Mouse (Mus musculus) kidney, postnatal 25 days (tissue): ENCODE data around the gene Gm49721.
"Not testable (repeated sequence)": the region's sequence is repeated elsewhere in the genome, so short reads cannot be mapped to it uniquely, and the experiment has no call there.

ENCODE experiments used
- DNase-seq, 2 experiments: peaks; one replicate each; pipeline ENCODE4 v3.0.0; 2021; ENCODE audit warnings: mixed read lengths in 2 of 2

Gene Gm49721

DNA sequence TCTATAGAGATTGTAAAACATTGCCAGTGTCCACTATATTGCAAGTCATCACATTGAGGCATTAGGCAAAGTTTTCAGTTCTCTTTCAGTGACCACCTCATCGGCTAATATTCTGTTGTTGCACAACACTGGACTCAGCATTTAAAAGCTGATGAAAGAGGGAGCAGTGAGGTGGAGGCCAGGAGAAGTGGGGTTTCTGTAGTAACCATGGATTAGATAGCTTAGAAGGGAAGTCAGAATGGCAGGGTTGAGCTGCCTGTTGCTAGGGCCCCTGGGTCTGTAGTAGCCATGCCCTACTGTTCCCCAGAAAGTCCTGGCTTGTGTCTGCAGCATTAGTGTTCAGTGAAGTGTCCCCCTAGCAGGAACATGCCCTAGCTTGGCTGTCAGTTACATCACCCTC lies 7.4 kb downstream of the Gm49721 start:
- not testable (repeated sequence) for DNase-seq

DNA sequence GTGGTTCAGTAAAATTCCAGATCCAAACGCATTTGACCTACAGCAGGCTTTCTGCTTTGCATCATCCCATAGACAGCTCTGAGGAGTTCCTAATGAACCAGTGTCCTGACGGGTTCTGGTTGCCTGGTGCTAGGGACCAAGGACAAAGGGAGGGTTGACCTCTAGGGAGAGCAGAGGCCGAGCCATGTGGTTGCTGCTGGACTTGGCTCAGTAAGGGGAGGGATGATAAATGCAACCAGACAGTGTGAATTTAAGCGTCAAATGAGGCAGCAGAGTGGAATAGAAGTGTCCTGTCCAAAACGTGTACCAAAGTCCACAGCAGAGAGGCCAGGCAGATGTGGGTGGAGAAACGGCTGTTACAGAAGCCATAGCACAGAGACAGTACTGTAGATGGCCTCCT lies 16.8 kb downstream of the Gm49721 start:
- DNase-seq, result not testable (repeated sequence)

DNA sequence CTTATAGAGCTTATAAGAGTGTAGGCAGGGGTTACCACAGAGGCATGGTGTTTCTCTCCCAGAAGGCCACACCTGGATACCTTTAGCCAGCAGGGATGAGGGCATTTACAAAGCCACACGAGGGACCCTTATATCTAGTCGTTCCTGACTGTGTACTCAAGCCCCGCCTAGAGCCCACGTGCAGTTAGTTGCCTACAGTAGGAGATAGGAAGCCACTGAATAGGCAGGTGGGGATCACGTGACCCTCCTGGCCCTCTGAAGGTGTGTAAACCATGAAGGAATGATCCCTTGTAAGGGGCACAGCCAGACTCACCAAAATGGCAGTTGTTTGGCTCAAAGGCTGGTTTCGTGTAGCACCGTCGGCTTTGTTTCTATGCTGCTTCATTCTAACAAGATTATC lies 18.1 kb downstream of the Gm49721 start:
- DNase-seq, result not testable (repeated sequence)

DNA sequence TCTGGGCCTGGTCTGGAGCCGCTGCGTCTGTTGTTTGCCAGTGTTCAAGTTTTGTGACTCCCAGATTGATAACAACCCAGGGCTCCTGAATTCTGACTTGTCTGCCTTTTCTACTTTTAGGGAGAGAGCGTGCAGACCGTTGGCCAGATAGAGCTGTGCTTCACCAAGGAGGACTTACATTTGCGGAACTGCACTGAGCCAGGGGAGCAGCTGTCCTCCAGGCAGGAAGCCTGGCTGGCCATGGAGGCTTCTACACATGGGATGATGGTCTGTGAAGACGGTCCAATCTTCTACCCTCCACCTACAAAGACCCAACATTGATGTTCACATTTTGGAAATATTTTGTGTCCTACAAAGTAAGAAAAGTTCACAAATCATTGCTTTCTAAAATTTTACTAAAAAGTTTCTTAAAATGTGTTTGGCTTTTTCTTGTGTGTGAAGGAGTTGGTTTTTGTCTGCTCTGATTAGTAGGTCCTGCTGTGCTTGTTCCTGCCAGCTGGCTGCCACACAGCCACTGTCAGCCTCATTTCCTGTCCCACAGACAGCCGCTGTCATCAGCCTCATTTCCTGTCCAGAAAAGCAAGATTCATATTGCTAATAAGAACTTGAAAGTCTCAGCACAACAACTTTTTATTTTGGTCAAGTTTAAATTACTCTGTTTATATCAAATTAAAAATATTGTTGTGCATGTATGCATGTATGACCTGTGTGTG lies 19.2 kb downstream of the Gm49721 start:
- DNase-seq, result not testable (repeated sequence)

DNA sequence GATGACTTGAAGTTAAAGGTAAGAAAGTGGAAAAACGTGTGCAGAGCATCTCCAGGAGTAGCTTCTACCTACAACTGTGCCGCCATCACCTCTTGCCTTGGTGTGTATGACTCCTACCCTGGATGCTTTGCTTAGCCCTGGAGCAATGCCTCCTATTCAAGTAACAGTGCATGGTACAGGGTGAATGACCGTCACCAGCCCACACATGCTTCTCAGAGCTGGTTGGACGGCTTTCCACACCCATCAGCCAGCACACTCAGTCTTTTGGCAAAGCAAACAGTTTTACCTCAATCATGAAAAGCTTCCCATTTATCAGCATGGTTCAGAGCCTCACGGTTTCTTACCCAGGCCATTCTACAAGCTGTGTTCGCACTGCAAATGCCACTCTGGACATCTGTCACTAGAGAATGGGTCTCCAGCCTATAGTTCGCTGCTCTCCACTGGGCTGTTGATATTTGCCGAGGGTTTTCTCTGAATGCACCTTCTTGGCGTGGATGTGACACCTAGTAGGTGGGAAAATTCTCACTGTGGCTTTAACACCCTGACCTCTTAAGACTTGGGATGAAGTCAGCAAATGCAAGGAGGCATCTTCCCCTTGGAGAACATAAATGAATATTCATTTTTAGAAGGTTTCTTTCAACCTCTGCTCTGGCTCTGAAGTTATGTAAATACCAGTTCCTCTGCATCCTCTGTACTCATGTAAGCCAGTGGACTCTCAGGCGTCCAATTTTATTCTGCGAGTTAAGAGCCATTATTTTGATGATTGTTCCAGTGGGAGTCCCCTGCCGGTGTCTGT lies 23.3 kb downstream of the Gm49721 start:
- DNase-seq, result not testable (repeated sequence)

DNA sequence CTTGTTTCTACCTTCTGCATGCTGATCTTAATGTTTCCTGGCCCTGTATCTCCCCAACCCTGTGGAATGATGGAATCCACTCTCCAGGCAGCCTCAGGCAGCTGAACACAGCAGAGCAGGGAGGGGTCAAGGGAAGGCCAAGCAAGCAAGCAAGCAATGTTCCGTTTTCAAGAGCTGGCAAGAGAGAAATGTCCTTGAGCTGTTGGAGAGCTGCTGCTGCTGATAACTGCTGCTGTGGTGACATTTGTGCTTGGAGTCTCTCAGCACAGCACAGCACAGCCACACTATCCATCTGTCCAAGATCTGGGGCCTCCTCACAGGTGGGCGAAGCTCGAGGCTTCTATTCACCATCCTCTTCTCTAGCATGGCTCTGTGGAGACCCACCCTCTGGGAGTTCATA lies 24.7 kb downstream of the Gm49721 start:
- not testable (repeated sequence) for DNase-seq

DNA sequence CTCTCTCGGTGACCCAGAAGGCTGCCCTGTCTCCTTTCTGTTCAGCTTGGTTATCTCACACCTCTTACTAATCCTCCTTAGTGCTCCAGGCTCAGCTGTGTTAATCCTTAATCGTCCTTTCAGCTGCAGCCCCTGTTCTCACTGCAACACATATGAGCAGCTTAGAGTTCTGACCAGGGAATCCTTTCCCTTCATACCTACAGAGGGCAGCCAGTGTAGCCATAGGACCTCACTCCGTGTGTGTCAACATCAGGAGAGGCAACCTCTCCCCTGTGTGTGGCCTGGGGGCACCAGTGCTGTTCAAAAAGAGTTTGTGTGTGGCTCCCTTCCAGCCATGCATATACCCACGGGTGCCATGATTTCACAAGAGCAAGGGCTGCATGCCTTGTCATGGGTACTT lies 26.9 kb downstream of the Gm49721 start:
- not testable (repeated sequence) for DNase-seq

DNA sequence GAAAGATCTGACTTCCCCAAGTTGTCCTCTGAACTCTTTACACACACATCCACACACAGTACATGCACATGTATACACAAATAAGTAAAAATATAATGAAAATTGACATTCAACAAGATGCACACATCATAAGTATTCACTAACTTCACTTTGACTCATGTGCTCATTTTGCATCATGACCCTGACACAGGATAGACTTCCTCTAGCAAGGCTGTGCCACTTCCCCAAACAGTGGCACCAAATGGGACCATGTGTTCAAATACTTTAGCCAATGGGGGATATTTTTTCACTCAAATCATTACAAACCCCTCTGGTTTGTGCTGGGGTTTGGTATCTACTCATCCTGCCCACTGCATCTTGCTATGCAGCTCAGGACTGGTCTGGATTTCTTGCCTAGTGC lies 30.2 kb downstream of the Gm49721 start:
- DNase-seq, result not testable (repeated sequence)

DNA sequence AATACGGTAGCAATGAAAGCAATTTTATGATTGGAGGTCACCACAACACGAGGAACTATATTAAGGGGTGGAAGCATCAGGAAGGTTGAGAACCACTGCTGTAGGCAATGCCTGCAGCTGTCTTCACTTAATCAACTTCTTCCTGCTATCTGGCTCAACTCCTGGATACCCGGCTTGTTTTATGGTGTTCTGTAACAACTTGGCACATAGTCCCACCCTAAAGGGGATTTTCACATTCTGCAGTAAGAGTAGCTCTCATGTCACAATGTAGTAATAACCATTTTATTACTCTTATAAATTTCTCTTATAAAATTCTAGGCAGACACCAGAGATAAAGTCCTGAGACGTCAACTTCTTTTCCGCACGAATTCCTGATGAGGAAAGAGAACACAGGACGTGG lies 30.7 kb downstream of the Gm49721 start:
- DNase-seq, result not testable (repeated sequence)

DNA sequence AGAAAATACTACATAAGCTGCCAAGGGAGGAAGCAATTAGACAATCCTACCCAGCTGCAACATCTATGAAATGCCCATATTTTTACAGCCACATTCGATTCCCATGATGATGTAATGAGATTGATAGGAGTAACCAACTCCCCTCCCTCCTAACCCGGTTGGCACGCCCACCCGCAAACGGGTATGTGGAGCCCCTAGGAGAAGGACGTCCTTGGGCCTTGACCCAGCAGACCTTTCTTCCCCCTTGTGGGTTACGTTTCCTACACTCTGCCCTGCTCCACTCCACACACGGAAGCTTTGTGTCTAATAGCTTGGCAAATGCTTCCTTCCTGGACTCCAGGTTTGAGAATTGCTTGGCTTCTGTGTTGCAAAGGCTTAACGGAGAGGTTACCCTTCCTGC lies 31.2 kb downstream of the Gm49721 start:
- DNase-seq, result not testable (repeated sequence)

DNA sequence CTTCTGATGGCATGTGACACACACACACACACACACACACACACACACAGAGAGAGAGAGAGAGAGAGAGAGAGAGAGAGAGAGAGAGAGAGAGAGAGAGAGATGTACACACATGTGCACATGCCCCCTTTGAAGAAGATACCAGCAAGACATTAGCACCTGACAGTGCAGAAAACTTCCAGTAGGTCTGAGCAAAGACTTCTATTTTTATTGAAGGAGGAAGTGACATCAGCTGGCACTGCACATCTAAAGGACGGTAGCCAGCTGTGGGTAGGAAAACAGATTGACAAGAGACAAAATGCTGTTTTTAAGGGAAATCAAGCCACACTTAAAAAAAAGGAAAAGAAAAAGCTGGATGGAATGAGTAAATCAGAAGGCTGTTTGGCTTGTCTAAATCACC lies 35.5 kb downstream of the Gm49721 start:
- DNase-seq, result not testable (repeated sequence)

DNA sequence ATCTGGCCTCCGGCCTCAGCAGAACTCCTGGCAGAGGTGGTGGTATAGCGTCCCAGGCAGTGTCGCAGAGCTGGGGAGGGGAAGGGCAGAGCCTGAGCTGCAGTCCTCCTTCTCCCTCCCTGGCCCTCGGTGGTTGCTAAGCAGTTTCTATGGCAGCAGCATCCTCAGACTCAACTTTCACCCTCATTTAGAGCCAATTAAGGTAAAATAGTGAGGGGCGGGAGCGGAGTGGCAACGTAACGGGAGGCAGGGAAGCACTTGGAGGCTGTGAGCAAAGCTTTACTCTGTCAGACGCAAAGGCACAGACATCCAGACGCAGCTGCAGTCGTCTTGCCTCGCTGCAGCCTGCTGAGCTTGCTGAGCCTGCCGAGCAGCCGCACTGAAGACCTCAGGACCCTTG lies 46.6 kb downstream of the Gm49721 start, which contains the start of gene Gm1604a:
Gene Gm1604a (plus strand): TSS at position 312 of the 400 bp plus-strand sequence.
- DNase-seq, result not testable (repeated sequence)

DNA sequence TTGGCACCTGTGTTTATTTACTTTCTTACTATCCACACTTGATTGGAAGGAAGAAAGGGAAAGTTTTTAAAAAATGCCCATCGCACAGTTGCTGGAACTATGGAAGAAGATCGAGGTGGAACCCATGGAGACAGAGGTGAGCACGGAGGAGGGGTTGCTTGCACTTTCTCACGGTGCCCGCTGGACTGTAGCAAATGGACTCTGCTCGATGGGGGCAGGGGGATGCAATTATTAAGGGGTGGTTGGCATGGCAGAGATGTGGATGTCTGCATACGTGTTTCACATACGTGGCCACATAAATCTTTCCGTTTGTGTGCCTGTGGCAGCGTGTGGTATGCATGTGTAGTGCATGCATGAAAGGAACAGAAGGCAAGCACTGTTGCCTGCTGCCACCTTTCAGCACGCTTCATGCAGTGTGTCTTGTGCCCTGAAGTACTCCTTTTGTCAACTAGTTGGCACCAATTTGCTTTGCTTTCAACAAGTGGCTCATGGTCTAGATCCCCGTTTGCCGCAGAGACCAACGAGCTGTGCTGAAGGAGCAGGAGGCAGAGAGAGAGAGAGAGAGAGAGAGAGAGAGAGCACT lies 47.2 kb downstream of the Gm49721 start:
- not testable (repeated sequence) for DNase-seq

DNA sequence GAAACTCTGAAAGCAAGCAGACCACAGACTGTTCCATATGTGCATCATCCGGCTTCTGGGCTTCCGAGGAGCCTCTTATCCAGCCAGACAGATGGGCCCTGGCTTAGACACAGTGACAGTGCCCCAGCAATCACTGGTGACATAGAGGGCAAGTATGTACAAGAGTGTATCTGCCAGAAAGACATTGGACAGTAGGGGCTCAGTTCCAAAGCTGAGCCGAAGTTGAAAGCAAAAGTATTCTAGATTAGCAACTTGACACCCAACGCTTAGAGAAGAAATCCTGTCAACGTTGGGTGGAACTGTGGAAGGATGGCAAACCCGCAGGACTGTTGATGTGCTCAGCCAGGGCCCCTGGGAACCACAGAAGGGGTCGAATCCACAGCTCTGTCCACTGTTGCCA lies 51.5 kb downstream of the Gm49721 start:
- not testable (repeated sequence) for DNase-seq

DNA sequence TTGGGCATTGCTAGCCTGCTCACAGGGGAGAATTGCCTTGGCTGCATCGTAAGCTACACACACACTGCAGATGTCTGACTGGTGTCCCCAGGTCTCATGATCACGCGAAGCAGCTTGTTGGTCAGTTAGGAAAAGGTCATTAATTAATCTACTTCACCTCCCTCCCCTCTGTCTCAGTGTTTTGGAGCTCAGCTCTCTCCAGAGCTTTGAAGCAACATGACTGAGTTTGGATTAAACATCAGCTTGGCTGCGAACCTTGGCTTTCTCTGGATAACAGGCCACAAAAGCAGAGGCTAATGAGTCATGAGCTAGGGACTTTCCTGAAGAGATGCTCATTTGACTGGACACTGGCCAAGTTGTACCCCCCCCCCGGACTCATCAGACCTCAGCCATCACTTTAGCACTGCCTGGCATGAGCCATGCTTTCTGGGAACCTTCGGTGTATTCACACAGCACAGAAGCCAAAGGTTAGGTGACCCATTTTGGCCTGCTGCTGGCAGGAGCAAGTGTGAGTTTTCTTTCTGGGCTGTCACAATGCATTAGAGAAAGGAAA lies 52.0 kb downstream of the Gm49721 start:
- DNase-seq, result not testable (repeated sequence)

DNA sequence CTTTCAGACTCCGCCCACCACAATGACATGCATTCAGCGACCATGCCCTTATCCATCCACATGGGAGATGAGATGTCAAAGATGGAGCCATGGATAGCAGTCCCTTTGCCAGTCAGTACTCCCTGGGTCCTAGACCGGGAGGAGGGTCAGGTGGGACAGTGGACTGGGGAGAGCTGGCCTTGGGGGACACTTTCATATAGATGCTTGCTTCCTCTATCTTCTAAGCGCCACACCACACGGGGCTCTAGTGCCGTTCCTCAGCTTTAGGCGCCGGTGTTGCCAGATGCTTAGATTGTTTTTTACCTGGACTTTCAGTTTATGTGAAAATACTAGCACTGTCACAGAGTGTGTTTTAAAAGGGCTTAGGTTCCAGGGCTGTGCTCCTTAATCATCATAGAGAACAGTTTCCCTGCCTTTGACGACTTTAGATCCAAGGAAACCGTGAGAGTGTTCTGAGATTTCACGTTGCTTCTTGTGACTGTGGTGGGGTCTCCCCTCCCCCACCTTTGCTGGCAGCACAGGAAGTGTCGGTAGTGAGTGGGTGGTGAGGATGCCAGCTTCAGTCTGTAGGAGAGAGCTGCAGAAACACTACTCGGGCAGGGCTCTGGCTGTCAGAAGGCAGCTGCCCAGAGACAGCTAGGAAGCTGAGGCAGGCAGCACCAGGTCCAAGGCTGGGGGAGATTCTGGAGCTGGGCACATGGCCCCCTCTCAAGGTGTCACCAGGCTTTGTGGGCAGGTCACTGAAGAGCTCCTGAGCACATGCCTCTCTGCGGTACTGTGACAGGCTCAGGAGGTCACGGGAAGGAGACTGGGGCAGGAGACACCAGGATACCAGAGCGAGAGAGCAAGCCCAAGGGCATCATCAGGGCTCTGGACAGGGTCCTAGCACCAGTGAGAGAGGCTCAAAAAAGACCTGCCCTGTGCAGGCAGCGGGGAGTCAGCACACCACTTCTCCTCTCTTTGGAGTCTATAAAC lies 54.8 kb downstream of the Gm49721 start:
- DNase-seq, result not testable (repeated sequence)

DNA sequence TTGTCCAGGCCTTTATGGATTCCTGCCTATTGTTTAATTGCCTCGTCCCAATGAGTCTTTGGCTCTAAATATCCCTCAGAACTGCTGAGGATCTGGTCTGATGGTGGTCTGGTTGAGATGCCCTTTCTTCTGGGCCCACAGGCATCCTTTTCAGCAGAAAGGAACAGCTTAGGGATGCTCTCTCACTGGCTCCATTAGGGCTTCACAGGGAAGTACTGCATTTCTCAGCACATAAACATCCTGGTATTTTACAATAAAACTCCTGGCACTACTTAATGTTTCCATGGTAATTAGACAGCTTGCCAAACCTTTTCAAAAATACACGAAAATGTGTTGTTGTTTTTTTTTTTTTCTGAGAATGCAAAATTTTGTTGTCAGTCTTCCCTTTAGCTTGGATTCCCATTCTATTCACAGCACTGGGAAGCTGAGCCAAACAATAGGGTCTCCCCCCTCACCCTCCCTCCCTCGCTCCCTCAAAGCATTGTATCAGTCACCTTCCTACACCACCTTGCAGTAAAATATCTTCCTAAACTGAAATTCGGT lies 90.4 kb downstream of the Gm49721 start:
- not testable (repeated sequence) for DNase-seq

DNA sequence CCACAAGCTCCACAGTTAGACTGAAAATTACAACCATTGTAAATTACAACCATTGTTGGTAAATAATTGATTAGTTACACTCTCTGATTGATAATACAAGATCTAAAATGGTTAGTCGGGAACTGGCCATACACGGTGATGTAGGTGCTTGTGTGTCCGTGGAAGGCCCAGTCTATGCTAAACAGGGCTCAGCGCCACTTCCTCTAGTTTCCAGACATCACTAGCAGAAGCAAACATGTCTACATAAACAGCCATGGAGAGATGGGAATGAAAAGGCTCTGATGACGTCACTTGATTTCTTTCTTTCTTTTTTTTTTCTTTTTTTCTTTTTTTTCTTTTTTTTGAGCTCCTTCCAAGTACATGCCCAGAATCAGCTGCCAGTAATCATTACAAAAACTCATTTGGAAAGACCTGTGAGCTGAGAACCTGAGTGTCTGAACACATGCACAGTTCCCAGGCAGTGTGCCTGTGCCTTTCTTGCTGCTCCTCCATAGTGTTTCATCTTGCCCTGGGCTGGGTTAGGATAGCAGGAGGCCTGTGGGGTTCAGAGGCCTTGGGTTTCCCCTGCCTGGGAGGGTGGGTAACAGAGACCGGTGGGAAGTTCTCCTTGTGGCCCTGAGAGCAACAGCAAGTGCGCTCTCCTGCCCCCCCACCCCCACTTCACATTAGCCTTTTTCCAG lies 91.0 kb downstream of the Gm49721 start:
- DNase-seq, result not testable (repeated sequence)

DNA sequence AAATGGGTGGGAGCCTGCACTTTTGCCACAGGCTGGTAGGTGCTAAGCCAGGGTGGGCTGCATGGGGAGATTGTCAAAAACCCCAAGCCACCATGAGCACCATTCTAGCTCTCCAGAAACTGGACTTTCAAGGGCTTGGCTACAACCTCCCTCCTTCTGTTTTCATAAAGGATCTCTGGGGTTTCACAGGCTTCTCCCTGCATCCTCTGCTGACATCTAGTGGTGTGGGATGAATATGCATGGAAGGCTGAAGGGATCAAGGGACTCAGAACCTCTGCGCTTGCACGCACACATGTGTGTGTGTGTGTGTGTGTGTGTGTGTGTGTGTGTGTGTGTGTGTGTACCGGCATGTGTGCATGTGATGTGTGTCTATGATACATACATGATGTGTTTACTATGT lies 95.8 kb downstream of the Gm49721 start:
- peak; percentile 36 to 64 for DNase-seq

DNA sequence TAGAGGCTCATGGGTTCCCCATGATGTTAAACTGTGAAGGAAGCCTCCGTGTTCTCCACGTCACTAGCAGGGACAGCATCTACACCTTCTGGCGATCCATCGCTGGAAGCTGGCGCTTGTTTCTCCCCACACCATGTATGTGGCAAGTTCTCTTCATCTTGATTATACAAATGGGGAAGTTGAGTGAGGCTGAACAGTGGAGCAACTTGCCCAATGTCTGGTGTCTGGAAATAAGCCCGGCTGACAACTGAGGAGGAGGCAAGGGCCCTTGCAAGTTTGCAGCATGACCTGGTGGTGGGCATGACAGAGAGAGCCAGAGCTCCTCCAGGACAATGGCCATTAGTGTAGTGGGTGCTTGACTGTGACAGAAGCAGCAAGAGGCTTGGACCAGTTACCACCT lies 96.8 kb downstream of the Gm49721 start:
- DNase-seq, result not testable (repeated sequence)

DNA sequence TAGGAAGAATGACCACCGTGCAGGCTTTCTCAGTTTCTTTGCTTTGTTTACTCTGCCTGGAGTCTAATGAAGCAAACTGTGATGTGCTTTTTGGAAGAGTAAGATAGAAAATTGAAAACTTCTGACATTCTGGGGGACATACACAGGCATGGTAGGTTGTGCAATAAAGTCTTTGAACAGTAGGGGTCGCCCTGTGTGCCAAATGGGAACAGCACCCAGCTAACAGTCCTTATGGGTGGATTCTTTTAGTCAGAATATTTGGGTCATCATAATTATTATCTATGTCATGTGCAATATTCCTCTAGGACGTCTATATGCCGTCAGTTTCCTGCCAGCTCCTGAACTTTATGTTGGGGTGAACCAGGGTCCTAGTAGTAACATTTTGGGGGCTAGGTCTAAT lies 100.9 kb downstream of the Gm49721 start:
- peak; percentile 55 to 76 for DNase-seq
